Mouse (Mus musculus): ENCODE measurements around the gene Emp2. TPM values are rescaled to one million over a fixed set of nuclear protein-coding genes. Genes with fewer than 3 reads are reported as not detected.

The Emp2 gene
- polyA plus RNA-seq, 1 experiment from 2014 or later: 10.7 TPM

- no peak for ATAC-seq (replicated peaks)
- 92% methylated on average over 4 of the region's 4 CpGs for WGBS
- H3K9ac ChIP-seq: no peak overlapping the region
- H3K9me3 ChIP-seq: no peaks in the 10 kb centered on the region
- peaks cover 11% of the 10 kb centered on the region for H3K4me1 ChIP-seq
- no peak overlapping the region for H3K4me2 ChIP-seq
- H3K27ac ChIP-seq: no peak overlapping the region
- peaks cover 14% of the 10 kb centered on the region for H3K27me3 ChIP-seq (replicated peaks)
- no peak overlapping the region for H3K4me3 ChIP-seq
- H3K36me3 ChIP-seq (replicated peaks): no peaks in the 10 kb centered on the region
These were observed 1.8 kb downstream of the Emp2 start for GRCm38 (mm10) chr16:10311989-10312388.

- Histone ChIP-seq H3K9me3 (no peaks in the 10 kb centered on the region), H3K36me3 (replicated peaks) (no peaks in the 10 kb centered on the region), H3K4me2 (no peak overlapping the region), H3K4me1 (peaks cover 11% of the 10 kb centered on the region), H3K27ac (no peak overlapping the region), H3K4me3 (no peak overlapping the region), H3K27me3 (replicated peaks) (peaks cover 14% of the 10 kb centered on the region), H3K9ac (no peak overlapping the region)
- no peak for ATAC-seq (replicated peaks)
- 64% methylated on average over 3 of the region's 3 CpGs for WGBS
These were observed 2.7 kb downstream of the Emp2 start for GRCm38 (mm10) chr16:10311086-10311485.

DNA sequence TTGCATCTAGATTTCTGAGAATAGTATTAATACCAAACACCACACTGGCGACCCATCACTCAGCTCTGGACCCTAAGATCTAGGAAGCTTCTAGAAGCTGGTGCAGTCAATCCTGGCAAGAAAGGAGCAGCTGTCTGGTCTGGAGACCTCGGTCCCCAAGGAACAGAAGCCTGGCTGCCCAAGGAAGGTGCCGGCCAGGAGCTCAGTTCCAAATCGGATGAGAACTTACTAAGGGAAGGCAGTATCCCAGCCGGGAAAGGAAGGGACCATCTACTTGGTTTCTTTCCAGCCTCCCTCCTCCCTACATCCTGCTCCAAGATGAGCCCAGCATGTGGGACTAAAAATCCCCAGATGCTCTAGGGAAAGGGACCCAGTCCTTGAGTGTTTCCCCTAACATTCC is 3.3 kb downstream of the Emp2 start:
- no peak for ATAC-seq (replicated peaks)
- 80% methylated on average over 5 of the region's 5 CpGs for WGBS
- no peak overlapping the region for H3K4me3 ChIP-seq
- H3K4me2 ChIP-seq: no peak overlapping the region
- no peak overlapping the region for H3K9ac ChIP-seq
- H3K4me1 ChIP-seq: peaks cover 11% of the 10 kb centered on the region
- no peaks in the 10 kb centered on the region for H3K36me3 ChIP-seq (replicated peaks)
- H3K27me3 ChIP-seq (replicated peaks): peaks cover 14% of the 10 kb centered on the region
- no peak overlapping the region for H3K27ac ChIP-seq
- no peaks in the 10 kb centered on the region for H3K9me3 ChIP-seq

DNA sequence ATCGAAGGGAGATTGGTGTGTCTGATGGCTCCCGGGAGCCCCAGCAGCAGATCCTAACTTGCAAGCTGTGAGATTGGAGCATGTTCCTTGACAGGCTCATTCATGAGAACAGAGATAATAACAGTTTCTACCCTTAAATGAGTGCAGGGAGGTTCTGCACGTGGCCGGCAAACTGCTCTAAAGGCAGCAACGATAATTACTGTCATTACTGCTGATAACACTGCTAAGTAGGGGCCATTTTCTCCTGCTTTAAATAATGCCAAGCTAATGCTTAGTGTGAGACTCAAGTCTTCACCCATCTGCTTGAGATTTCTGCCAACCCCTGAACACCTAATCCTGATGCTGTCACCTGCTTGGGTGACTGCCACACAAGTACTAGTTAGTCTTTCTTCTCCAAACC is 6.4 kb downstream of the Emp2 start:
- H3K27me3 ChIP-seq (replicated peaks): no peaks in the 10 kb centered on the region
- no peaks in the 10 kb centered on the region for H3K36me3 ChIP-seq (replicated peaks)
- H3K4me2 ChIP-seq: no peak overlapping the region
- no peak overlapping the region for H3K9ac ChIP-seq
- no peaks in the 10 kb centered on the region for H3K9me3 ChIP-seq
- 85% methylated on average over 5 of the region's 5 CpGs for WGBS
- H3K27ac ChIP-seq: no peak overlapping the region
- H3K4me3 ChIP-seq: no peak overlapping the region
- H3K4me1 ChIP-seq: no peaks in the 10 kb centered on the region
- no peak for ATAC-seq (replicated peaks)

- H3K4me2 ChIP-seq: no peak overlapping the region
These were observed 7.7 kb downstream of the Emp2 start for GRCm38 (mm10) chr16:10306101-10306500.

DNA sequence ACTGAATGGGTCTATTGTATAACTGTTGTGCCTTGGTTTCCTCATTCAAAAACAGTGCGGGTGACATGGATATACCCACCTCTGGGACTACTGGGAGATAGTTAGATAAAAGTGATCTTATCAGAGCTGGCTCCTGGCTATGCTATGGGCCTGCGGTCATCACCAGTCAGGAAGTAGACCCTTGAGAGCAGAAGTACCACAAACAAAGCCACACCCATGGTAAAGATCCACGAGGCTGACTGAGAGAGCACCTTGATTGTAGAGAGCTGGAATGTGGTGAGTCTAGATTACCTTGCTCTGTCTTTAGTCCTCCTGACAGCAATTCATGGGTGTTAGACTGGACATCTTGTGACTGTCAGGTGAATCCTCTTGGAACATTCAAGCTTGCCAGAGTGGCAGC is 12.4 kb downstream of the Emp2 start:
- H3K4me2 ChIP-seq: no peak overlapping the region
- 88% methylated on average over 3 of the region's 3 CpGs for WGBS
- no peaks in the 10 kb centered on the region for H3K4me1 ChIP-seq
- no peak overlapping the region for H3K4me3 ChIP-seq
- H3K9me3 ChIP-seq: no peaks in the 10 kb centered on the region
- no peaks in the 10 kb centered on the region for H3K36me3 ChIP-seq (replicated peaks)
- H3K27me3 ChIP-seq (replicated peaks): no peaks in the 10 kb centered on the region
- no peak for ATAC-seq (replicated peaks)
- no peak overlapping the region for H3K9ac ChIP-seq
- H3K27ac ChIP-seq: no peak overlapping the region

More at GRCm38 (mm10) chr16:10306101-10306500, 7.7 kb downstream of the Emp2 start:
- no peaks in the 10 kb centered on the region for H3K4me1 ChIP-seq
- H3K9ac ChIP-seq: no peak overlapping the region
- no peaks in the 10 kb centered on the region for H3K36me3 ChIP-seq (replicated peaks)
- no peak overlapping the region for H3K4me3 ChIP-seq
- ATAC-seq (replicated peaks): no peak
- WGBS: 61% methylated on average over 3 of the region's 3 CpGs
- H3K27me3 ChIP-seq (replicated peaks): no peaks in the 10 kb centered on the region
- no peaks in the 10 kb centered on the region for H3K9me3 ChIP-seq
- H3K27ac ChIP-seq: no peak overlapping the region

- no peaks in the 10 kb centered on the region for H3K27me3 ChIP-seq (replicated peaks)
- H3K4me1 ChIP-seq: no peaks in the 10 kb centered on the region
- no peak overlapping the region for H3K4me3 ChIP-seq
- no peak overlapping the region for H3K4me2 ChIP-seq
- no peaks in the 10 kb centered on the region for H3K36me3 ChIP-seq (replicated peaks)
- H3K9me3 ChIP-seq: no peaks in the 10 kb centered on the region
- H3K27ac ChIP-seq: no peak overlapping the region
- no peak overlapping the region for H3K9ac ChIP-seq
- no peak for ATAC-seq (replicated peaks)
- 73% methylated on average over 3 of the region's 3 CpGs for WGBS
These were observed 13.3 kb downstream of the Emp2 start for GRCm38 (mm10) chr16:10300231-10301186.

DNA sequence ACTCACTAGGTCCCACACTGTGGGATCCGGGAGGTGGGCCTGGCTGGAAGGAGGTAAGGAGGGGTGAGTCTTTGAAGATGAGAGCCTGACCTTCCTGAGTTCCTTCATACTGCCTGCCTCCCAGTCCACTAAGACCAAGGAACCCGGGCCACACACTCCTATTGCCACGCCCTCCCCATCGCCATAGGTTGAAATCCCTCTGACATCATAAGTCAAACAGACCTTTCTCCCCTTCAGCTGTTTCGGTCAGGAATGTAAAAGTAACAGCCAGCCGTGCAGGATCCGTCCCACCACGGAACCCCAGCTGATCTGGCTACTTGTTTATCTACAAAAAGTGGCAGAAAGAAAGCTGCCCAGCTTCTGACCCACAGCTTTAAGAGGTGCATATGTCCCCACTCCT is 14.1 kb downstream of the Emp2 start:
- no peak overlapping the region for H3K4me2 ChIP-seq
- no peak overlapping the region for H3K27ac ChIP-seq
- H3K4me1 ChIP-seq: no peaks in the 10 kb centered on the region
- no peaks in the 10 kb centered on the region for H3K36me3 ChIP-seq (replicated peaks)
- H3K27me3 ChIP-seq (replicated peaks): no peaks in the 10 kb centered on the region
- no peak overlapping the region for H3K9ac ChIP-seq
- 37% methylated on average over 8 of the region's 8 CpGs for WGBS
- no peak for ATAC-seq (replicated peaks)
- no peak overlapping the region for H3K4me3 ChIP-seq
- no peaks in the 10 kb centered on the region for H3K9me3 ChIP-seq

DNA sequence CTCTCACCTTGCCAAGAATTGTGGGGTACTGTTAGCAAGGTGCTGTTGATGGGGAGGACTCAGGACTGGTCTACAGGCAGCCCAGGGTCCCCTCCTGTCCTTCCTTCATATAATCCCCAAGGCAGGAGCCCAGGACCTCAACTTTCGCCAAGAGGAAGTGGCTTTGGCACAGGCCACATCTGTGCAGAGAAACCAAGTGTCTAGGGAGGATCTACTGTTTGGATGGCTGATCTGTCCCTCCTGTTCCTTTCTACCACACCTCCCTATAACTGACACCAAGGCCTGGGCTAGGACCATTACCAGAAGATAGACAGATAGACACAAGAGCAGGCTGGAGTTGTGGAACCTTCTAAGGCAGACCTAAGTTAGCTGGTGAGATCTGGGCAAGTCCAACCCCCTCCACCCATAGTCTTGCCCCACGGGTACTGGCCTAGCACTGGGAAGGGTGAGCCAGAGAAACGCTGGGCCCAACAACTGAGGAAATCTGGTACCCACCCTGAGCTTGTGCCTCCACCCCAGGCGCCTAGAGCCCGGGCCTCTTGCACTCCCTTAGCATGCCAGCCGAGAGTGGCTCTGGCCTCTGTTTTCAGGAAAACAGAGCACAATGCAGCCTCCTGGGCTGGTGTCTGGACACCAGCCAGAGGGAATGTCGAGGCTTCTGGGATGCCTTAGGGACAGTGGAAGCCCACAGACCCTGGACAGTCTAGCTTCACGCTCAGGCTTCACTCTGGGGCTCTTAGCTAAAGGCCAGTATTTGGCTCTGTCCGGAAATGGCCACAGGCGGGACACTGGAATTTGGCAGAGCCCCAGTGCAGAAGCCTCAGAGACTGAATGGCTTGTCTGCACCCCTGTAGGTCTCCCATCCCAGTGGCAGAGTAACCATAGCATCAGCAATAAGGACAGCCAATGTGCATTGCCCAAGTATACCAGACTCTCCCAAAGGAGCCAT is 15.8 kb downstream of the Emp2 start:
- 82% methylated on average over 10 of the region's 10 CpGs for WGBS
- Histone ChIP-seq H3K9me3 (no peaks in the 10 kb centered on the region), H3K4me1 (no peaks in the 10 kb centered on the region)

GRCm38 (mm10) chr16:10288115-10288514 is 25.7 kb downstream of the Emp2 start:
- H3K27ac ChIP-seq: no peak overlapping the region
- H3K27me3 ChIP-seq (replicated peaks): no peaks in the 10 kb centered on the region
- no peak overlapping the region for H3K4me2 ChIP-seq
- no peaks in the 10 kb centered on the region for H3K9me3 ChIP-seq
- no peaks in the 10 kb centered on the region for H3K4me1 ChIP-seq
- no peaks in the 10 kb centered on the region for H3K36me3 ChIP-seq (replicated peaks)
- H3K4me3 ChIP-seq: no peak overlapping the region
- WGBS: 86% methylated on average over 6 of the region's 6 CpGs
- H3K9ac ChIP-seq: no peak overlapping the region
- no peak for ATAC-seq (replicated peaks)

More for the DNA sequence above, 15.8 kb downstream of the Emp2 start:
- H3K27me3 ChIP-seq (replicated peaks): no peaks in the 10 kb centered on the region
- no peak overlapping the region for H3K9ac ChIP-seq
- no peaks in the 10 kb centered on the region for H3K36me3 ChIP-seq (replicated peaks)
- H3K27ac ChIP-seq: no peak overlapping the region
- no peak overlapping the region for H3K4me3 ChIP-seq
- no peak overlapping the region for H3K4me2 ChIP-seq
- no peak for ATAC-seq (replicated peaks)

GRCm38 (mm10) chr16:10286513-10287268 is 27.1 kb downstream of the Emp2 start:
- Histone ChIP-seq H3K27ac (no peak overlapping the region), H3K9ac (no peak overlapping the region), H3K4me3 (no peak overlapping the region), H3K36me3 (replicated peaks) (no peaks in the 10 kb centered on the region), H3K4me1 (no peaks in the 10 kb centered on the region), H3K9me3 (no peaks in the 10 kb centered on the region), H3K4me2 (no peak overlapping the region), H3K27me3 (replicated peaks) (no peaks in the 10 kb centered on the region)
- WGBS: 81% methylated on average over 9 of the region's 9 CpGs
- ATAC-seq (replicated peaks): no peak

DNA sequence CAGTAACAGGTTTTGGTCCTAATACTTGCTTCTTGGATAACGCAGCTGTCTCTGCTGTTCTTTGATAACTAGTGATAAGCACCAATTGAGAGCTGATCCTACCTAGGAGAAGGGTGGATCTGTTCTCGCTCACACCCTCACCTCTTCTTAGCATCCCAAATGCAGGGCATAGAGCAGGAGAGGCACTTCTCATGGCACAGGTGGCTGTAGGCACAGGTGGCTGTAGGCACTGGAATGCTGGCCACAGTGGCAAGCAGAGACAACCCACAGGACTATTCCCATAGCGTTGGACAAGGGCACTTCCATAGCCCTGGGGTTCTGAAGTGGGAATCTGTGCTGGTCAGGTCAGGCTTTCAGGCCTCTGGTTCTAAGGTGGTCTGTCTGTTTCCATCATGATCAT is 31.9 kb downstream of the Emp2 start:
- H3K27me3 ChIP-seq (replicated peaks): no peaks in the 10 kb centered on the region
- no peaks in the 10 kb centered on the region for H3K36me3 ChIP-seq (replicated peaks)
- no peaks in the 10 kb centered on the region for H3K4me1 ChIP-seq
- H3K27ac ChIP-seq: no peak overlapping the region
- ATAC-seq (replicated peaks): no peak
- H3K4me2 ChIP-seq: no peak overlapping the region
- no peaks in the 10 kb centered on the region for H3K9me3 ChIP-seq
- H3K9ac ChIP-seq: no peak overlapping the region
- no peak overlapping the region for H3K4me3 ChIP-seq
- 82% methylated on average over 3 of the region's 3 CpGs for WGBS
